Mouse (Mus musculus) 3134 (cell line): ENCODE data around the gene Nphs1.
"Not testable (repeated sequence)": the region's sequence is repeated elsewhere in the genome, so short reads cannot be mapped to it uniquely, and the experiment has no call there.

Experiments
- DNase-seq: peaks from one replicate; pipeline ENCODE4 v3.0.0-alpha.2; 2011; ENCODE audit warnings: low spot score; ENCODE audit not compliant: insufficient read length; ENCODE audit errors: extremely low read depth

The Nphs1 gene

GRCm38 (mm10) chr7:30490251-30490956 lies 32.3 kb downstream of the Nphs1 start:
- no peak for DNase-seq

- no peak for DNase-seq
Observed at GRCm38 (mm10) chr7:30490957-30491307, 32.8 kb downstream of the Nphs1 start.

DNA sequence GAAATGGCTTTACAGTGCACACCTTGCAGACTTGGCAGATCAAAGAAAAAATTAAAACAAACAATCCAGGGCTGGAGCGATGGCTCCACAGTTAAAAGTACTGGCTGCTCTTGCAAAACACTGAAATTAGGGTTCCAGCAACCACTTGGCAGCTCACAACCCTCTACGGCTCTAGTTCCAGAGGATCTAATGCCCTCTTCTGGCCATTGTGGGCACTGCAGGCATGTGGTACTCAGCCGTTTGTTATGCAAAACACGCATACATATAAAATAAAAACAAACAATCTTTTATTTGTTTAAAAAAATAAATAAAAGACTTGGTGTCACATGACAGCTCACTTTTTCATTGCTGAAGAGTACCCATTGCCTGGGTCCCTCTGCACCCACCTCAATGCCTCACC lies 34.6 kb downstream of the Nphs1 start:
- DNase-seq, result peak; percentile 22

GRCm38 (mm10) chr7:30493401-30493931 lies 35.4 kb downstream of the Nphs1 start, which contains the start of gene Prodh2:
Prodh2 (plus strand) TSS chr7:30493622.
- no peak for DNase-seq

- not testable (repeated sequence) for DNase-seq
Observed at GRCm38 (mm10) chr7:30495506-30496042, 37.5 kb downstream of the Nphs1 start.

- not testable (repeated sequence) for DNase-seq
Observed at GRCm38 (mm10) chr7:30501159-30501558, 43.0 kb downstream of the Nphs1 start.

DNA sequence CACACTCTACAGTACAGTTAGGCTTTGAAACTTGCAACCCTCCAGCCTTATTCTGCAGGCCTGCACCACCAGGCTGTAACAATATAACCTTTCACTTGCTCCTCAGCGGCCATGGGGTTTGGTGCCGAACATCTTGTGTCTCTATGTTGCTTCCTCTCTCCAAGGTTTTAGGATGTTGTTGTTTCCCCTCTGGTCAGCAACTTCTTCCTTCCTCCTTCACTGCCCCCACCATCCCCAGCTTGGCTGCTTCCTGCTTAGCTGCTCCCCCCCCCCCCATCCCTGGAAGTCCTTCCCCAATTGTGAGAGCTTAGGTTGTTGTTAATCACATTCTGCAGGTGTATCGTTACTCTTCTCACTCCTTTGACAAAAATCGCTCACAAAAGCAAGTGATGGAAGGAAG lies 49.9 kb downstream of the Nphs1 start:
- DNase-seq, result no peak

GRCm38 (mm10) chr7:30515003-30515760 lies 57.1 kb downstream of the Nphs1 start:
- no peak for DNase-seq

- DNase-seq, result no peak
Observed at GRCm38 (mm10) chr7:30518325-30518724, 60.2 kb downstream of the Nphs1 start.

DNA sequence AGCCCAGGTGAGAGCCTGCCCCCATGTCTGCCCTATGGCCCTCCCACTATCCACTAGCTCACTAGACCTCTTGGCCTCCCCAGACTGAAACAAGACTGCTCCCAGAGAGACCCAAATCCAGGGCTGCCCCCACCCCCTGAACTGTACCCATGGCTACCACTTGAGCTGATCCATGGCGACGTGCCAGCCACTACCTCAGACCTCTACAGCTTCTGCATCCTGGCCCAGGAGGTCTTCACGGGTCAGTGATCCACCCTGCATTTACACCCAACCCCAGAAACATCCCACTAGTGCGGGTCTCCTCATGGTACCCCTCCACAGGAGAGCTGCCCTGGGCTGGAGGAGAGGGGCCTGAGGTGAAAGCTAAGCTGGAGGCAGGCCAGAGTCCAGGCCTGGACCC lies 62.3 kb downstream of the Nphs1 start:
- DNase-seq, result no peak

GRCm38 (mm10) chr7:30520856-30521255 lies 62.7 kb downstream of the Nphs1 start:
- no peak for DNase-seq

- DNase-seq, result no peak
Observed at GRCm38 (mm10) chr7:30522871-30523270, 64.8 kb downstream of the Nphs1 start.

- peak; percentile 42 for DNase-seq
Observed at GRCm38 (mm10) chr7:30524487-30524886, 66.4 kb downstream of the Nphs1 start.

DNA sequence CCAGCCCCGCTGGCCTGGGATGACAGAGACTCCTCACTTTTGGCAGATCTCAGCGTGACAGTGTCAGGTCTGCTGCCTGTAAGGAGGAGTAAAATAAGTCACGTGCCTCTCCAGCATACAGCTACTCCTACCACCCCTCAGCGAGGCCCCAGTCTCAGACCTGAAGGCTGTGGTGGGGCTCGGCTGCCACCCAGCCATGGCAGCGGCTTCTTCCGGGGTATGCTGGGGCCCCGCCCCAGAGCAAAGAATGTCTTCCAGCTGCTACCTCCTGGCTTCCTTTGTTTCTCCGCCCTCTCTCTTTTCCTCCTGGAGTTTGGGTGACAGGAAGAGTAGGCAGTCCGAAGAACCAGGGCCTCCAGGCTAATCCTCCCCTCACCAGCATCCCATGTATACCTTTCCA lies 67.8 kb downstream of the Nphs1 start:
- DNase-seq, result no peak

- DNase-seq, result no peak
Observed at GRCm38 (mm10) chr7:30526399-30526798, 68.3 kb downstream of the Nphs1 start.

GRCm38 (mm10) chr7:30526981-30527380 lies 68.9 kb downstream of the Nphs1 start:
- no peak for DNase-seq

DNA sequence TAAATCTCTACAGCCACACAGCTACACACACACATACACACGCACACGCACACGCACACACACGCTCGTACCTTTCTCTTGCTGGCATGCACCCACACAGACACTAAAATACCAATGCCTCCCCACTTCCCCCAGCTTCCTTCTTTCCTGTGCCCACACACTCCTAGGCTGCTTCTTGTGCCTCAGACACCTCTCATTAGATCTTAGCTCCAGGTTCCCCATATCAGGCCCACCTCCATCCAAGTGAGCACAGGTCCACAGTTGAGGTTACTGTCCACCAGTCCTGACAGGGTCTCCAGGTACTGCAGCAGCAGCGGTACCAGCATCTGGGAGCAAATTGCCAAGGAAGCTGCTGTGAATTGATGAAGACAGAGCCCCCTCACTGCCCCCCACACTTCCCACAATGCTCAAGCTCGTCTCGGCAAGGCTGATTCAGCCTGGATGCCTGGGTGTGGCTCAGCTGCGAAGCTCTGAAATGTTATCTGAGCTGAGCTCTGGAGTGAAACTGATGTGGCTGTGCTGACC lies 73.2 kb downstream of the Nphs1 start:
- no peak for DNase-seq

- no peak for DNase-seq
Observed at GRCm38 (mm10) chr7:30532931-30533330, 74.8 kb downstream of the Nphs1 start.

- DNase-seq, result no peak
Observed at GRCm38 (mm10) chr7:30533941-30534632, 76.0 kb downstream of the Nphs1 start.

DNA sequence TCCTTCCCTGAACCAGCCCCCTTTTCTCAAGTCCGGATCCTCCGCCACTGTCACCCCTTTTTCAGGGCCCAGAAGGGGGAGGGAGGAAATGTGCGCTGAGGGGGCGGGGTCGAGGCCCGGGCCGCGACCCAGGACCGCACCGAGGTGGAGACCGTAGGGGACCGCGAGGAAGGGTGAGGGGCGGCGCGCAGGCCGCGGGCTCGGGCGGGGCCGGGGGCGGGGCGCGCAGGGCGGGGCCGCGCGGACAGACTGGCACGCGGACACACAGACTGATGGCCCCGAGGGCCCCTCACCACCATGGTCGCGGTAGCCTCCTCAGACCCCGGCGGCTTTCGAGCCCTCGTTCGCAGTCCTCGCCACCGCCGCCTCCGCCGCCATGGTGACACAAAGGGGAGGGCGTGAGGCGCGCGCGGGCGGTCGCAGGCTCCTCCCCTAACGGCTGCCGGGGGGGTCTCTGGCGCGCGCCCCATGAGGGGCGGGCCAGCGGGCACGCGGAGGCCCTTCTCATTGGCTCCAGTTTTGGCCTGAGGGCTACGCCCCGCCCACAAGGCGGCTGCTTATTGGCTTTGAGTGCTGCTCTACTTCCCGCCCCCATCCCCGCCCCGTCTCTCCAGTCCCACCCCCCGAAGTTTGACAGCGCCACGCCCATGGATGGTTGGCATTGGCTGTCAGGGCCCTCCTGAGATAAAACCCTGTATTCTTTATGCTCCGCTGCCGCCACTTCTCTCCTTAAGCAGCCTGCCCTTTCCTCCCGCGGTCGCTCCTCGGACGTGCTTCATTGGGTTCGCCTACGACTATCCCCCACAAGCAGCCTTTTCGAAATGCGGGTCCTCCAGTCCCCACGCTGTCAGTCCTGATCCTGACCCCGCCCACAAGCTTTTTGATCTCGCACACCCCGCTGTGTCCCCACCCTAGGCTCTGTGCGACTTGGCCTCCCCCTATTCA lies 76.8 kb downstream of the Nphs1 start, which contains the start of gene Arhgap33:
Arhgap33 (minus strand) TSS at position 428 of the 945 bp plus-strand sequence.
- peak; percentile 93 for DNase-seq
